Mouse (Mus musculus) C2C12 (cell line): ENCODE measurements around the gene Spag6. TPM values are rescaled to one million over a fixed set of nuclear protein-coding genes. Genes with fewer than 3 reads are reported as not detected.
A peak's percentile ranks its signal among the peaks of the same experiment; 100 is the strongest.

Experiments
- H3K27me3 ChIP-seq: one replicate; pipeline ENCODE4 v1.6.1; 2011; ENCODE audit not compliant: control insufficient read depth, insufficient read depth, insufficient read length
- H3K36me3 ChIP-seq: one replicate; pipeline ENCODE4 v1.6.1; 2011; ENCODE audit not compliant: control insufficient read depth, insufficient read depth
- H3K4me3 ChIP-seq: one replicate; pipeline ENCODE4 v1.5.1; 2011; ENCODE audit warnings: mild to moderate bottlenecking, control low read depth; ENCODE audit not compliant: poor library complexity, insufficient read depth, severe bottlenecking
- H3K79me2 ChIP-seq: one replicate; pipeline ENCODE4 v1.6.1; 2011; ENCODE audit not compliant: control insufficient read depth, insufficient read depth
- H3K79me3 ChIP-seq: one replicate; pipeline ENCODE4 v1.6.1; 2011; ENCODE audit warnings: low read depth, control low read depth
- H3ac ChIP-seq: one replicate; pipeline ENCODE3; 2011; ENCODE audit warnings: low read depth; ENCODE audit not compliant: control insufficient read depth, insufficient read length
- CEBPB ChIP-seq: IDR thresholded peaks from one replicate; pipeline ENCODE4 v1.6.1; 2011; ENCODE audit warnings: low read depth, mild to moderate bottlenecking, control low read depth, moderate library complexity
- CTCF ChIP-seq: IDR thresholded peaks from one replicate; pipeline ENCODE4 v1.5.1; 2011; ENCODE audit not compliant: control insufficient read depth, insufficient read depth, insufficient read length
- FOSL1 ChIP-seq: IDR thresholded peaks from one replicate; pipeline ENCODE4 v1.8.0; 2011; ENCODE audit warnings: mild to moderate bottlenecking, low read length; ENCODE audit not compliant: poor library complexity, insufficient read depth, severe bottlenecking
- MAX ChIP-seq: IDR thresholded peaks from one replicate; pipeline ENCODE4 v1.6.1; 2011; ENCODE audit warnings: mild to moderate bottlenecking, control low read depth
- MYOD1 ChIP-seq: IDR thresholded peaks from one replicate; pipeline ENCODE4 v1.6.1; 2011; ENCODE audit warnings: low read depth; ENCODE audit not compliant: control insufficient read depth, insufficient read length
- MYOG ChIP-seq: IDR thresholded peaks from one replicate; pipeline ENCODE4 v1.6.1; 2011; ENCODE audit not compliant: control insufficient read depth, insufficient read length; ENCODE audit errors: extremely low read depth
- USF1 ChIP-seq: IDR thresholded peaks from one replicate; pipeline ENCODE4 v1.6.1; 2011; ENCODE audit warnings: low read depth, mild to moderate bottlenecking, control low read depth, moderate library complexity
- polyA plus RNA-seq: library from polyadenylated mRNA; unstranded; fragments of >200 nt; fragmentation: generic; extraction: Trizol; gene quantifications from one replicate; pipeline ENCODE4 v1.2.1, GENCODE M21; 2012; ENCODE audit warnings: missing spikeins

Gene Spag6
- polyA plus RNA-seq, 1 experiment: 0.14 TPM

DNA sequence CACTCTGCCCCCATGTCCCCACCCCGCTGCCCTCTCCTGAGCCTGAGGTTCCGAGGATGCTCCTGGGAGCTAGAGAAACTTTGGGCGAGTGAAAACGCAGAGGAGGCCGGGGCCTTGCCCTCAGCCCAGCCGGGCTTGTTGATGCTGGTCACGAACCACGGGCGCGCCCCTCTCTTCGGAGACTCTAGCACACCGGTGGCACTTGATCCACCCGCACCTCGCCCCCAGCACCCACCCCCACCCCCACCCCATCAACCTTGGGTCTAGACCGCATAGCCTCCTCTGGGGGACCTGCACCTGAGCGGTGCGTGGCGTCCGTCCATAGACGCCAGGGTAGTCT, 749 bp downstream of the Spag6 start:
- Histone ChIP-seq H3K36me3 (no peaks in the 10 kb centered on the region), H3K79me2 (no peaks in the 10 kb centered on the region), H3ac (peak overlapping the region; percentile 82), H3K79me3 (no peaks in the 10 kb centered on the region), H3K27me3 (no peaks in the 10 kb centered on the region), H3K4me3 (peak overlapping the region; percentile 50)
- TF ChIP-seq MAX: no peak
- no peak for TF ChIP-seq USF1
- no peak for TF ChIP-seq MYOG
- TF ChIP-seq FOSL1: no peak
- TF ChIP-seq CEBPB: no peak
- no peak for TF ChIP-seq CTCF
- no peak for TF ChIP-seq MYOD1

DNA sequence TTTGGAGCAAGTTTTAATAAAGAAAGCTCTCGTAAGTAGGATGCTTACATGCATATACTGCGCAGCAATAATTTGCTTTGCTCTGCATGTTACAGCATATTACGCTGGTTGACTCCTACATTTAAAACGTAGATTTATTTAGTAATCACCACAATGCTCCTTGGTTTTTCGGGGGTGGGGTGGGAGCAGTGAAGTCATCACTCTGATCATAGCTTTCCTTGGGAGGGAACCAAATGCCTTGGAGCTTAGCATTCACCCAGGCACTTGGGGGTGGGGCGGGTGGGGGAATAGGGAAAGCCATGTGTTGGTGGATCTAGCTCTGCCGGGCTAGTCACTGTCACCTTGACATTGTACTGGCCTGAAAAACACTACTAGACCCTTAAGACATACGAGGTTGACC, 1.3 kb downstream of the Spag6 start:
- TF ChIP-seq CEBPB (no peak), USF1 (no peak), CTCF (no peak), MAX (no peak), MYOD1 (no peak), FOSL1 (no peak), MYOG (no peak)
- Histone ChIP-seq H3K36me3 (no peaks in the 10 kb centered on the region), H3K79me2 (no peaks in the 10 kb centered on the region), H3K4me3 (no peak overlapping the region), H3K79me3 (no peaks in the 10 kb centered on the region), H3K27me3 (no peaks in the 10 kb centered on the region), H3ac (no peak overlapping the region)

DNA sequence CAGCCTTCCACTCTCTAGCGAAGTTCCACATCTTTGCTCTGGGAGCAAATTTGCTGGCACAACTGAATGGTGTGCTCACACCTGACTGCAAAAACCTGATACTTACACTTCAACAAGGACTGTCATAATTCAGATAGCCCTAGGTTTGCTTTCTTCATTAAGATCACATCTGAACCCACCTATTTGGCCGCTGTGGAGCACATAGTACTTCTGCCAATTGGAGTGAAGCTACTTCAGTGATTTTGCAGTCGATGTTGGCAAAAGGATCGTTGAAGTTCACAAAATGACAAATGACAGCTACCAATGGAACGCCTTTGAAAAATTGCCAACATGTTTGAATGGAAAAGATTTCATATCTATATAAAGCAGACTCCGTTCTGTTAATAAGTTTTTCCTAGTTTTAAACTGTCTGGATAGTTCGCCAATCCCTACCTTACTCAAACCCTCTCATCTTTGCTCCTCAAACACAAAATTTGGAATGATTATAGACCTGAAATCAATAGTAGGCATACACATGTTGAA, 1.9 kb downstream of the Spag6 start:
- H3ac ChIP-seq: no peak overlapping the region
- no peaks in the 10 kb centered on the region for H3K79me3 ChIP-seq
- H3K27me3 ChIP-seq: no peaks in the 10 kb centered on the region
- H3K36me3 ChIP-seq: no peaks in the 10 kb centered on the region
- no peak overlapping the region for H3K4me3 ChIP-seq
- TF ChIP-seq MYOG: no peak
- TF ChIP-seq FOSL1: no peak
- no peak for TF ChIP-seq MYOD1
- no peak for TF ChIP-seq CEBPB
- no peak for TF ChIP-seq CTCF
- TF ChIP-seq MAX: no peak
- no peak for TF ChIP-seq USF1
- H3K79me2 ChIP-seq: no peaks in the 10 kb centered on the region

DNA sequence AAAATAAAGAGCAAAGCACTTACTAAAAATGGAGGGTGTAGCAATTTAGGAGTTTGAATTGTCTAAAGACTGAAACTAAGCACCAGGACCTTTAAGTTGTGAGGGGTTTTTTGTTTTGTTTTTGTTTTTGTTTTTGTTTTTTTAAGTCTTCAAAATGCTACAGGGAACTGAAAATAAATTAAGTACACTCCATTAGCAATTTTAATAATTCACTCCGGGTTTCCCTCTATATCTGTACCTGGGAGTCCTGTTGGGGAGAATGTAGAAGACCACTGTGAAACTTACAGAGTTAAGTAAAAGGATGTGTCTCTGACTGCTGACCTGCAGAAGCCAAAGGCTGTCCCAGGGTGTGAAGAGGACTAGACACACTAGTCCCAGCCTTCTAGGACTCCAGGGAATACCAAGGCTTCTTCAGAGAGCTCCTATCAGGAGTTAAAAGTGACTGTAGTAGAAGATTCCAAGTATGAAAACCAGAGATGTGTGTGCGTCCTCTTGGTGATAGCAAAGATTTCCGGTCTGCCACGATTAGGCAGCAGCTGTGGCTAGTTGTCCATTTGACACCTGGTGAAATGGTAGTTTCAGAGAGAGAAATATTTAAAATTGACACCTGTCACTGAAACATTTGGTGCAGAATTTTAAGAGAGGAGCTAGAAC, 3.9 kb downstream of the Spag6 start:
- no peaks in the 10 kb centered on the region for H3K36me3 ChIP-seq
- no peak for TF ChIP-seq MAX
- TF ChIP-seq MYOG: no peak
- TF ChIP-seq FOSL1: no peak
- no peak for TF ChIP-seq CTCF
- no peak for TF ChIP-seq CEBPB
- TF ChIP-seq MYOD1: no peak
- no peak for TF ChIP-seq USF1
- H3ac ChIP-seq: no peak overlapping the region
- H3K79me3 ChIP-seq: no peaks in the 10 kb centered on the region
- no peaks in the 10 kb centered on the region for H3K79me2 ChIP-seq
- H3K27me3 ChIP-seq: no peaks in the 10 kb centered on the region
- H3K4me3 ChIP-seq: no peak overlapping the region

GRCm38 (mm10) chr2:18698663-18699385, 5.0 kb downstream of the Spag6 start:
- TF ChIP-seq CTCF (no peak), MYOD1 (no peak), FOSL1 (no peak), USF1 (no peak), CEBPB (no peak), MAX (no peak), MYOG (no peak)
- Histone ChIP-seq H3K27me3 (no peaks in the 10 kb centered on the region), H3K79me3 (no peaks in the 10 kb centered on the region), H3K36me3 (no peaks in the 10 kb centered on the region), H3K4me3 (no peak overlapping the region), H3ac (no peak overlapping the region), H3K79me2 (no peaks in the 10 kb centered on the region)
